Mouse (Mus musculus): ENCODE data around the gene Ifitm1.
"Not testable (repeated sequence)": the region's sequence is repeated elsewhere in the genome, so short reads cannot be mapped to it uniquely, and the experiment has no call there.

Ifitm1 gene

DNA sequence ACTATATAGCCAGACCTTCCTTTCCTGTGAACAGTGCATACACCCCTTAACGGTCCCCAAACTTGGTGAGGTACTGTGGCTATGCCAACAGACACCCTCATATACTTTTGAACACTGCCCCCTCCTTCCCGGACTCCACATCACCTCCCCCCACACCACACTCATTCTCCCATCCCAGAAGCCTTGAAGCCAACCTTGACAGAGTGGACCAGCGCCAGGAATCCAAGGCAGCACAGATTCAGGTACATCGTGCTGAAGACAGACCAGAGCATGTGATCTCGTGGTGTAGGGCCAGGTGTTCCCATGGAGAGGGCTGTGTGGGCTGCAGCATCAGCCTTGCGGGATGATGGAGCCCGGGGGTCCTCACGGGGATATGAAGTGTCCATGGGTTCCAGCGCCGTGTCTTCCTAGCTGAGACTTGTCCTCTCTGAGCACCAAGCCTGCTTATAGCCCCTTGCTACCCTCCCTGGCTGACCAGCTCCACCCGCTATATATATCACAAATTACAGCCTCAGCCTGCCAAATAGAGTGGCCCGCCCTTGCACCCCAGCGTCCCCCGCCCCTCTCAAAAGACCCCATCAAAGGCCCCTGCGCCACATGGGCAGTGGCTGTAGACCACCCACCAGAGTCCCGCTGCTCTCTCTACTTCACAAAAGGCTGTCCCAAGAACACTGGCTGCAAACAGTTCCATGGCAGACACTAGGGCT is 17.0 kb upstream of the Ifitm1 start, which contains the start of gene Ifitm5:
Ifitm5 (minus strand) TSS at position 468 of the 707 bp plus-strand sequence.
- in situ Hi-C loops (cut with MboI, MseI), result loop anchor here (5.0 kb wide), 1 partner anchor 952 kb away; no protein-coding TSS in a partner anchor

DNA sequence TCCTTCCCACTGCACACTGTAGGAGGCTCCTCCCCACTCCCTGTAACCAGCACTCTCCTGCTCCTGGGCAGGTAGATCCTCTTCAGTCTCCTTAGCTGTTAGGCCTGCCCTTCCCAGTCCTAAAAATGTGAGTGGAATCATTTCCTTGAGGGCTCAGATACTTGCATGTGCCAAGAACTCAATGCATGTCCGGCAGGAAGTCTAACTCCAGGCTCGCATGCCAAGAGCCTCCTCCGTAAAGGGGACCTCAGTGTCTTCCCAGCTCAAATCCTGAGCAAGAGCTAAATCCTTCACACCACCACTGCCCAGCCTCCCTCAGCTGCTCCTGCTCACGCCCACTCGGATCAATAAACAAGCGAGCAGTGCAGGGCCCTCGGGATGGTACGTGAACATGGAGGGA is 16.0 kb upstream of the Ifitm1 start:
- in situ Hi-C loops (cut with MboI, MseI), result no loop called here

DNA sequence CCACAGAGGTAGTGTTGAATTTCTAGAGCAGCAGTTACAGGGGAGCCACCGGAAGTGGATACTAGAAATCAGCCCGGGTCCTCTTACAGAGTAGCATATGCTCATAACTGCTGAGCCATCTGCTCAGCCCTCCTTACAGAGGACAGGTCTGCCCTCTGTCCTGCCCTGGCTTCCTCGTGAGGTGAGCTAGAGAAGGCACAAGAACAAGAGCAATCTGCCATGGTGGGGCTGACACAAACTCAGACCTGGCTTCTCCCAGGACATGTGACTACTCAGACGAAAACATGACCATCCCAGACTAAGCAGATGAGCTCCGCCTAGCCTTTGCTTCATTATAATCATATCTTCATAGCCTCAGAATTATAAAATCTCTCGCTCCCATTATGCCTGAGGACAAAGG is 15.3 kb upstream of the Ifitm1 start:
- in situ Hi-C loops (cut with MboI, MseI), result no loop called here

DNA sequence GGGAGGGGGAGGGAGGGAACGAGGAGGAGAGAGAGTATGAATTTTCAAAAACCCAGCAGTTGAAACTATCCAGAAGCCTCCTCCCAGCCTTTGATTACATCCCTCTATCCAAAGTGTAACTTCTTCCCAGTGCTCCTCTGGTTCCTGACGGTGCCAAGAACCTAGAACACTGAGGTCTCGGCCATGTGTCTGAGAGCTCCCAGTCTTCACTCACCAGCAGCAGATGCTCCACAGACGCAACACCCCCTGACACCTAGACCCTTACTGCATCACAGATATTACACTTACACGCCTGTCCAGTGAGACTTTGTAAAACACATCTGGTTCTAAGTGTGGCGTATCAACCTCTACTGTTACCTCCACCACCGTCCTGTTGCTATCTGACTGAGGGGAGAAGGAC is 14.6 kb upstream of the Ifitm1 start:
- in situ Hi-C loops (cut with MboI, MseI), result no loop called here

- in situ Hi-C loops (cut with MboI, MseI), result no loop called here
These were observed 13.9 kb upstream of the Ifitm1 start for GRCm38 (mm10) chr7:140953133-140953532.

DNA sequence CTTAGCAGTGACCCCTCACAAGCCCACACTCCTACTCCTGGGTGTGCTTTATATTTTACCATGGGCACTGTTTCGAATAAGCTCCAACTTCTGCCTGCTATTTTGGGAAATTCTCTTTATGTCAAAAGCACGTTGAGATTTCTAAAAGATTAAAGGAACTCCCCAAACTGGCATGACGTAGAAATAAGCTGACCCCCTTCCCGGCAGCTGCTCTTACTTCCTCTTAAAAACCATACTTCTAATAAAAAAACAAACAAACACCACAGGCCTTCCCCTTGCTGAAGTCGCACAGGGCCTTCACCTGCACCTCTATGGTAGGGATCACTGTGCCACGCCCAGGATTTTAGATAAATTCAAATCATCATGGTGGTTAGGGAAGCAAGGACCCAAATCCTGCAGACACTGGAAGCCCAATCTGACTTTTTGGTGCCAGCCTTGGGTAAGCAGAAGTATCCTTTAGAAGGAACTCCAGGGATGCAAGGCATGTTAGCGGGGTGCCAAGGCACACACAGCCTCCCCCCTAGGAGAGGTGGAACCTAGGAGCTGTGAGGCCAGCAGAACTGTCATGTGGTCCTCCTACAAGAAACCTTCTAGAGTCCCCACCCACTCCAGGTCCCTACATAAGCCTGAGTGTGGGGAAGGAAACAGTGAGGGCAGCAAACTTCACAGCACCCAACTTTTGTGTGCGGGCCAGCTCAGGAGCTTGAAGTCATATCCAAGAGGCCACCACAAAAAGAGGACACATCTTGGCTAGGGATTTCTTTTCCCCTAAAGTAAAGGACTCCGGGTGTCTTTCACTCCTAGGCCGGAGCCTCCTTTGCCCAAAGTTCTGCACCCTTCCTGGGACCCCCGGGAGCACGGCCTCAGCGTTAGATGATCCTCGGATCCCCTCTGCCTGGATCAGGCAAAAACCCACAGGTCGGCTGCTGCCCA is 13.0 kb upstream of the Ifitm1 start:
- in situ Hi-C loops (cut with MboI, MseI), result no loop called here

- in situ Hi-C loops (cut with MboI, MseI), result loop anchor here (5.0 kb wide), 2 partner anchors 63 to 98 kb away; partner anchors contain the start of gene Ifitm6
These were observed 12.3 kb upstream of the Ifitm1 start for GRCm38 (mm10) chr7:140954733-140955071.

DNA sequence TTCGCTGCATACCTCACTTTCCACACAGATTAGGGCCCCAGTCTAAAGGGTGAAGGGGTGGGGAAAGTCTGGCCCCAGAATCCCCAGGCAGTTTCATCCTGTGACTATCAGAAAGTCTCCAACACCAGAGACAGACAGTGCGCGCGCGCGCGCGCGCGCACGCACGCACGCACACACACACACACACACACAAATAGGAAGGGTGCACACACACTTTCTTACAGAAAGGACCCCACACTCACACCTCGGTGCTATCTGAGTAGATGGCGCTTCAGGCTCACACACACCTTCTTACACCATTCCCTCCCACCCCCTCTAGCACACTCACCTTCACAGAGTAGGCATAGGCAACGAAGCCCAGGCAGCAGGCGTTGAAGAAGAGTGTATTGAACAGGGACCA is 11.7 kb upstream of the Ifitm1 start:
- in situ Hi-C loops (cut with MboI, MseI), result loop anchor here (5.0 kb wide), 2 partner anchors 62 to 97 kb away; partner anchors contain the start of gene Ifitm6

DNA sequence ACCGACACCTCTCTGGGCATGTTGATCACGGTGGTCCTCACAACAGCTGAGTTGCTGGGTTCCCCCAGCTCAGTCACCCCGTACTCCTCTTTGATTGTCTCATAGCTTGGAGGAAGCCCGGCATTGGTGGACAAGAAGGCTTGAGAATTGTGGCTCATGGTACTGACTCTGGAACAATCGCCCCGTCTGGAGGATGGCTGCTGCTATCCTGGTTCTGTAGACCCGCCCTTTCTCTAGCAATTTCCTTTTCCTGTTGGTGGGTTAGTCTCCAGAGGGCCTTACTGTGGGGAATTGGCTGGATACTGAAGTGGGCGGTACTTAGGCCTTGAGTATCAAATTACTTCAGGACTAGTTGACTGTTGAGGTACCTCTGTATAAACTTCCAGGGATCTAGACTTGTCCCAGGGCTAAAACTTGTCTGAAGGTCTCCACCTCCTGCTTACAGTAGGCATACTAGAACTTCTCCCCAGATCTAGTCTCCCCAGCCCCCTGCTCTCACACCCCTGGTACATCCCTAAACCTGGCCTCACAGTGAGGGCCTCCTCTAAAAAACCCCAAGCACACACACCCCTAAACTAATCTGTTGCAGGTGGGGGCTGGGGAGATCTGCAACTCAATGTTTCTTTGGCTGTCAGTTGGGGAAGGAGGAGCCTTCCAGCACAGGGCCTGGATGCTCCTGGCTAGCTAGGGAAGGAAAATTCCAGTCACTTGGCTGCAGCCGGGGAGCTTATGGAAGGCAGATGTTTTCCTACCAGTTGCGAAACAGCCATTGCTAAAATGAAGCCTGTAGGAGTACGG is 11.1 kb upstream of the Ifitm1 start, which contains the start of the genes Gm45717 and Ifitm2:
Gm45717 (minus strand) TSS at position 180 of the 798 bp plus-strand sequence.
Ifitm2 (minus strand) TSS at position 230 of the 798 bp plus-strand sequence.
- in situ Hi-C loops (cut with MboI, MseI), result loop anchor here (5.0 kb wide), 2 partner anchors 61 to 96 kb away; partner anchors contain the start of gene Ifitm6

GRCm38 (mm10) chr7:140956556-140956869 is 10.5 kb upstream of the Ifitm1 start:
- in situ Hi-C loops (cut with MboI, MseI), result loop anchor here (5.0 kb wide), 2 partner anchors 61 to 96 kb away; partner anchors contain the start of gene Ifitm6

- in situ Hi-C loops (cut with MboI, MseI), result loop anchor here (5.0 kb wide), 2 partner anchors 58 to 93 kb away; partner anchors contain the start of gene Ifitm6
These were observed 7.7 kb upstream of the Ifitm1 start for GRCm38 (mm10) chr7:140959181-140959901.

GRCm38 (mm10) chr7:140960026-140960425 is 7.0 kb upstream of the Ifitm1 start:
- in situ Hi-C loops (cut with MboI, MseI), result no loop called here

- in situ Hi-C loops (cut with MboI, MseI), result no loop called here
These were observed 5.6 kb upstream of the Ifitm1 start for GRCm38 (mm10) chr7:140961416-140961815.

DNA sequence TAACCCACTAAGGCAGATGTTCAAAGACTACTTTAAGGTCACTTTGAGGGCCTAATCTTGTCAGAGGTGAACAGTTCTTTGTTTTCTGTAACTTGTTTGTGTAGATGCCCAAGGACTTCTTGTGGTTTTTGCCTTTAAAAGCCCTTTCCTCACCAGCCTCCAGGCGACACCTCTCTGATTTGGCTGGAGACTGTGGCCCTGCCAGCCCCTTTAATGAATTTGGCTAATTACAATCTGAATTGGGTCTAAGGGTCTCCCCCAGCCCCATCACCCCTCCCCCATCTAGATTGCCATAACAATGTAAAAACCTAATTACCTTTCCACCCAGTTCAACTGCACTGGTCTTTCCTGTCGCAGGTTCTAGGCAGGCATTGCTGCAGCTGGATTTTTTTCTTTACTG is 4.3 kb upstream of the Ifitm1 start:
- in situ Hi-C loops (cut with MboI, MseI), result no loop called here

DNA sequence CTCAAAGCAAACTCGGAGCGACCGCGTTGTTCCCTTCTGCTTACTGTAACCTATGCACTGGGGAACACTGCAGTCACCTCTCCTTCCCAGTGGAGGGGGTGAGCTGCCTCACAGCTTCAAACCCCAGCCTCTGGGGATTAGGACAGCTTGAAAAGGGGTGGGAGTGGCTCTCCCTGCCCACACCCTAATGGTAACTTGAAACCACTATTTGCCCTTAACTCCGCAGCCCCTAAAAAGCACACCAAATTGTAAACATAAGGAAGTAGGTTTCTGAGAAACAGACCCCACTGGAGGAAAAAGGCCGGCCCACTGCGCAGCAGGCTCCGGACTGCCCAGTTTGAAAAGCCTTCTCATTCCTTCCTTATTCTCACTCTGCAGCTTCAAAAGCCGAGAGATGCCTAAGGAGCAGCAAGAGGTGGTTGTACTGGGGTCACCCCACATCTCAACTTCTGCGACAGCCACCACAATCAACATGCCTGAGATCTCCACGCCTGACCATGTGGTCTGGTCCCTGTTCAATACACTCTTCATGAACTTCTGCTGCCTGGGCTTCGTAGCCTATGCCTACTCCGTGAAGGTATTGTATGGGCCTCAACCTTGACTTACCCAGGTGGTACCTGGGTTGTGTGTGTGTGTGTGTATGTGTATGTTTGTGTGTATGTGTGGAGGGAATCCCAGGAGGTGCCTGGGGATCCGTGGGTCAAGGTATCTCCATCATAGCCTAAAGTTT is 1.0 kb downstream of the Ifitm1 start:
- in situ Hi-C loops (cut with MboI, MseI), result no loop called here

DNA sequence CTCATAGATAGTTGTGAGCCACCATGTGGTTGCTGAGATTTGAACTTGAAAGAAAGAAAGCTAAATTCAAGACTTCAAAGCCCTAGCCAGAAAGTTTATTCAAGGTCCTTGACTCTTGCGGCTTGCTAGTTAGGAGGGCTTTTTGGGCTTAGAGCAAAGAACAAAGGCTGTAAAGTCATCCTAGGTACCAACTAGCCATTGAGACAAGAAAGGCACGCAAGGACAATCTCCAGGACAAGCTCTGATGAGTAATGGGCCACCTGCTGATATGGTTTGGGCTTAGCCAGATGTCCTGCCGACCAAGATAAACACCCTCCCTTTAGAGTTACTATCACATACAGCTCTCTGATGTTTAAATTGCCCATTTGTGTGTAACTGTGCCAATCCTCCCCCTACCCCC is 1.7 kb downstream of the Ifitm1 start:
- in situ Hi-C loops (cut with MboI, MseI), result not testable (repeated sequence)

DNA sequence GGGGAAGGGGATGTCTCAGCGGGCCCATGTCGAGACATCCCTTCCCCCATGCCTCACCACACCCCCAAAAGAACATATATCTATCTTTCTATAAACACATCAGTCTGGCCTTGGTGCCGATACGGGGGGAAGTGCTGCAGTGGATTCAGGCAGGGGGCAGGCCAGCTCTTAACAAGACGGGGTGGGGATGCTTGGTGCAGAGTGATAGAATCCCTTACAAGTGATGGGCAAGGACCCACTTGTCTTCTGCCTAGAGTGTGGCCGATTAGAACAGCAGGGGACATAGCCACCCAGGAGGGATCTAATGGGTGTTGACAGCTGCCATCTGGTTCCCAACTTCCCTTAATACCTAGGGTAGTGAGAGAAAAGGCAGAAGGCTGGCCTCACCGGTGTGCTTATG is 3.9 kb downstream of the Ifitm1 start:
- in situ Hi-C loops (cut with MboI, MseI), result no loop called here

GRCm38 (mm10) chr7:140971479-140972171 is 4.6 kb downstream of the Ifitm1 start:
- in situ Hi-C loops (cut with MboI, MseI), result no loop called here

DNA sequence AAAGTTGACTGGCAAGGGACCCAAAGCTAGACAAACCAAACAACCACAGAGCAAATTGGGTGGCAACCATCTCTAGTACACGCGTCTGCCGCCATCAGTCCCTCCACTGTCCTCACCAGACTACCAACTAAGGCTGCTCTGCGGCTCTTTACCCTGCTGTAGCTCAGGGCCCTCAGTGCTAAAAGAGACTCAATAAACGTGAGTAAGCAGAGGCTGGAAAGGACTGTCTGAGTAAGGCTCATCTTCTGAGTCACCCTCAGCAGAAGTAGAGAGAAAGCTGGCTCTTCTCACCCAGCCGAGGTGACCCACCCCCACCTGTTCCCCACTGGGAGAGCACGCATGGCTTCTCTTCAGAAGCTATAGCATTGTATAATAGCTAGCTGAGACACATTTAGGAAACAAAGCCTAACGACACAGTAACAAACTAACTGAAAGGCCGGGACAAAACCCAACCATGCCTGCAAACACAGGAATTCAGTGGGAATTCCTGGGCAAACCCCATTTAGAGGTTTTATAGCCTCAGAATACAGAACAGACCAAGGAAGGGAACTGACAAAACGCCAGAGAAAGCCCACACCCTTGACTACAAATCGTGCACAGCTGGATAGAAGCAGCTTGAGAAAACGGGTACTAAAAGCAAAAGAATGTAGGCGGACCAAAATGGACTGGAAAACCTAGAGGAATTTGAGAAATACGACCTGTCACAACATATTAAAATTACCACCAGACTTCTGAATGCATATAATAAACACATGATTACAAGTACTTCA is 6.6 kb downstream of the Ifitm1 start:
- in situ Hi-C loops (cut with MboI, MseI), result no loop called here
